Mouse (Mus musculus): ENCODE results near the gene Rnf31. TPM values are rescaled to one million over a fixed set of nuclear protein-coding genes. Genes with fewer than 3 reads are reported as not detected.
A peak's percentile ranks its signal among the peaks of the same experiment; 100 is the strongest.

The Rnf31 gene
- polyA plus RNA-seq, 2 experiments: 6.5 to 7.6 TPM

- no peak overlapping the region for H3K9ac ChIP-seq (replicated peaks)
- TF ChIP-seq EP300 (IDR thresholded peaks at IDR 0.05; ENCODE audit: low read depth) (no peak), CTCF (IDR thresholded peaks at IDR 0.05; ENCODE audit: low read depth) (no peak)
- no peak for DNase-seq (ENCODE audit: low read depth in 3 of 3, low spot score in 3 of 3)
- ATAC-seq (ENCODE audit: insufficient read depth): no peak
- H3K4me2 ChIP-seq (ENCODE audit: low read depth): no peak overlapping the region
- H3K4me3 ChIP-seq (ENCODE audit: insufficient read depth in 1 of 2, low read depth in 2 of 2, low read length in 2 of 2): no peak overlapping the region
- WGBS (ENCODE audit: insufficient replicate concordance): 80% methylated on average over 8 of the region's 8 CpGs
- peaks cover 4 to 12% of the 10 kb centered on the region in 2 experiments for H3K4me1 ChIP-seq (replicated peaks; ENCODE audit: control insufficient read depth in 2 of 2, insufficient read depth in 2 of 2, low read length in 1 of 2)
- H3K27ac ChIP-seq: no peak overlapping the region
- peaks cover 25% of the 10 kb centered on the region for H3K36me3 ChIP-seq (replicated peaks; ENCODE audit: control insufficient read depth, insufficient read depth, low read depth)
- no peaks in the 10 kb centered on the region for H3K27me3 ChIP-seq (ENCODE audit: control insufficient read depth, insufficient read depth, low read length)
- H3K9me3 ChIP-seq (ENCODE audit: control insufficient read depth, low read length): no peaks in the 10 kb centered on the region
These were observed 39.7 kb upstream of the Rnf31 start for GRCm38 (mm10) chr14:55551794-55552193.

- H3K4me1 ChIP-seq (replicated peaks; ENCODE audit: control insufficient read depth in 2 of 2, insufficient read depth in 2 of 2, low read length in 1 of 2): peaks cover 25 to 29% of the 10 kb centered on the region in 2 experiments
- H3K9ac ChIP-seq (replicated peaks): no peak overlapping the region
- no peak overlapping the region for H3K27ac ChIP-seq
- no peaks in the 10 kb centered on the region for H3K9me3 ChIP-seq (ENCODE audit: control insufficient read depth, low read length)
- H3K27me3 ChIP-seq (ENCODE audit: control insufficient read depth, insufficient read depth, low read length): no peaks in the 10 kb centered on the region
- DNase-seq (ENCODE audit: low read depth in 3 of 3, low spot score in 3 of 3) (no peak), ATAC-seq (ENCODE audit: insufficient read depth) (no peak)
- TF ChIP-seq EP300 (IDR thresholded peaks at IDR 0.05; ENCODE audit: low read depth) (no peak), CTCF (IDR thresholded peaks at IDR 0.05; ENCODE audit: low read depth) (no peak)
- peaks cover 2% of the 10 kb centered on the region for H3K36me3 ChIP-seq (replicated peaks; ENCODE audit: control insufficient read depth, insufficient read depth, low read depth)
- H3K4me3 ChIP-seq (ENCODE audit: insufficient read depth in 1 of 2, low read depth in 2 of 2, low read length in 2 of 2): no peak overlapping the region
- no peak overlapping the region for H3K4me2 ChIP-seq (ENCODE audit: low read depth)
These were observed 36.9 kb upstream of the Rnf31 start for GRCm38 (mm10) chr14:55554635-55555034.

- no peaks in the 10 kb centered on the region for H3K27me3 ChIP-seq (ENCODE audit: control insufficient read depth, insufficient read depth, low read length)
- no peak overlapping the region for H3K9ac ChIP-seq (replicated peaks)
- DNase-seq (ENCODE audit: low read depth in 3 of 3, low spot score in 3 of 3) (no peak), ATAC-seq (ENCODE audit: insufficient read depth) (no peak)
- no peak overlapping the region for H3K4me3 ChIP-seq (ENCODE audit: insufficient read depth in 1 of 2, low read depth in 2 of 2, low read length in 2 of 2)
- H3K9me3 ChIP-seq (ENCODE audit: control insufficient read depth, low read length): no peaks in the 10 kb centered on the region
- WGBS (ENCODE audit: insufficient replicate concordance): 58% methylated on average over 3 of the region's 3 CpGs
- H3K4me1 ChIP-seq (replicated peaks; ENCODE audit: control insufficient read depth in 2 of 2, insufficient read depth in 2 of 2, low read length in 1 of 2): peaks cover 25 to 29% of the 10 kb centered on the region in 2 experiments
- no peak overlapping the region for H3K4me2 ChIP-seq (ENCODE audit: low read depth)
- TF ChIP-seq EP300 (IDR thresholded peaks at IDR 0.05; ENCODE audit: low read depth): no peak
- TF ChIP-seq CTCF (IDR thresholded peaks at IDR 0.05; ENCODE audit: low read depth): no peak
- H3K36me3 ChIP-seq (replicated peaks; ENCODE audit: control insufficient read depth, insufficient read depth, low read depth): no peaks in the 10 kb centered on the region
- H3K27ac ChIP-seq: no peak overlapping the region
These were observed 35.7 kb upstream of the Rnf31 start for GRCm38 (mm10) chr14:55555788-55556187.

- ATAC-seq (ENCODE audit: insufficient read depth) (no peak), DNase-seq (ENCODE audit: low read depth in 3 of 3, low spot score in 3 of 3) (peak; percentile 66 to 73 (median 67))
- no peaks in the 10 kb centered on the region for H3K27me3 ChIP-seq (ENCODE audit: control insufficient read depth, insufficient read depth, low read length)
- WGBS (ENCODE audit: insufficient replicate concordance): 18% methylated on average over 5 of the region's 5 CpGs
- TF ChIP-seq CTCF (IDR thresholded peaks at IDR 0.05; ENCODE audit: low read depth): peak; percentile 96
- TF ChIP-seq EP300 (IDR thresholded peaks at IDR 0.05; ENCODE audit: low read depth): 0 out of 2 replicates have a peak, but pooled peaks have one; percentile 10
- H3K4me2 ChIP-seq (ENCODE audit: low read depth): 0 out of 2 replicates have a peak overlapping the region, but pooled peaks have one; percentile 26
- H3K36me3 ChIP-seq (replicated peaks; ENCODE audit: control insufficient read depth, insufficient read depth, low read depth): no peaks in the 10 kb centered on the region
- peak overlapping the region; percentile 65 for H3K27ac ChIP-seq
- no peak overlapping the region for H3K4me3 ChIP-seq (ENCODE audit: insufficient read depth in 1 of 2, low read depth in 2 of 2, low read length in 2 of 2)
- H3K9me3 ChIP-seq (ENCODE audit: control insufficient read depth, low read length): no peaks in the 10 kb centered on the region
- no peak overlapping the region for H3K9ac ChIP-seq (replicated peaks)
- peaks cover 33 to 41% of the 10 kb centered on the region in 2 experiments for H3K4me1 ChIP-seq (replicated peaks; ENCODE audit: control insufficient read depth in 2 of 2, insufficient read depth in 2 of 2, low read length in 1 of 2)
These were observed 34.5 kb upstream of the Rnf31 start for GRCm38 (mm10) chr14:55557003-55557402.

- no peak for TF ChIP-seq CTCF (IDR thresholded peaks at IDR 0.05; ENCODE audit: low read depth)
- 0 out of 2 replicates have a peak, but pooled peaks have one; percentile 0 for TF ChIP-seq EP300 (IDR thresholded peaks at IDR 0.05; ENCODE audit: low read depth)
- Histone ChIP-seq H3K4me2 (ENCODE audit: low read depth) (no peak overlapping the region), H3K27ac (peak overlapping the region; percentile 94), H3K4me3 (ENCODE audit: insufficient read depth in 1 of 2, low read depth in 2 of 2, low read length in 2 of 2) (no peak overlapping the region), H3K36me3 (replicated peaks; ENCODE audit: control insufficient read depth, insufficient read depth, low read depth) (no peaks in the 10 kb centered on the region), H3K4me1 (replicated peaks; ENCODE audit: control insufficient read depth in 2 of 2, insufficient read depth in 2 of 2, low read length in 1 of 2) (peaks cover 33 to 42% of the 10 kb centered on the region in 2 experiments), H3K9me3 (ENCODE audit: control insufficient read depth, low read length) (no peaks in the 10 kb centered on the region), H3K9ac (replicated peaks) (peak overlapping the region; percentile 35; the same call in 1 of the 2 replicates), H3K27me3 (ENCODE audit: control insufficient read depth, insufficient read depth, low read length) (no peaks in the 10 kb centered on the region)
- ATAC-seq (ENCODE audit: insufficient read depth): no peak
- WGBS (ENCODE audit: insufficient replicate concordance): 83% methylated on average over 3 of the region's 3 CpGs
- DNase-seq (ENCODE audit: low read depth in 3 of 3, low spot score in 3 of 3): no peak
These were observed 33.9 kb upstream of the Rnf31 start for GRCm38 (mm10) chr14:55557587-55557986.

All from liver, embryonic 14.5 days (tissue).